Mouse (Mus musculus) liver, embryonic 16.5 days (tissue): Measurements from ENCODE around the gene Syn2. TPM values are rescaled to one million over a fixed set of nuclear protein-coding genes. Genes with fewer than 3 reads are reported as not detected.

Source experiments
- ATAC-seq: fragments of 200-750 bp; cut with Nextera tagmentation; 2 replicates; pipeline ENCODE4 v1.8.0; 2017; ENCODE audit warnings: low read depth, mild to moderate bottlenecking, moderate number of reproducible peaks, moderate library complexity
- H3K27ac ChIP-seq: fragments of 300-500 bp; sonication (generic); 2 replicates; pipeline ENCODE4 v1.5.1; 2014; ENCODE audit warnings: mild to moderate bottlenecking, low read length
- H3K27me3 ChIP-seq: fragments of 300-500 bp; sonication (generic); 2 replicates; pipeline ENCODE4 v1.6.1; 2014; ENCODE audit warnings: low read depth, low read length, mixed read lengths; ENCODE audit not compliant: control insufficient read depth, insufficient read depth
- H3K36me3 ChIP-seq: fragments of 300-500 bp; sonication (generic); 2 replicates; pipeline ENCODE4 v1.6.1; 2014; ENCODE audit warnings: mild to moderate bottlenecking; ENCODE audit not compliant: control insufficient read depth, insufficient read depth
- H3K4me1 ChIP-seq: fragments of 300-500 bp; sonication (generic); 2 replicates; pipeline ENCODE4 v1.6.1; 2014; ENCODE audit warnings: low read depth, low read length, mixed read lengths; ENCODE audit not compliant: control insufficient read depth
- H3K4me2 ChIP-seq: fragments of 300-500 bp; sonication (generic); 2 replicates; pipeline ENCODE4 v1.6.1; 2014; ENCODE audit warnings: low read depth, low read length, mixed read lengths
- H3K4me3 ChIP-seq: fragments of 300-500 bp; sonication (generic); 2 replicates; pipeline ENCODE4 v1.5.1; 2014; ENCODE audit warnings: low read depth, mild to moderate bottlenecking, low read length
- H3K9ac ChIP-seq: fragments of 300-500 bp; sonication (generic); 2 replicates; pipeline ENCODE4 v1.6.1; 2014; ENCODE audit warnings: low read depth, low read length
- H3K9me3 ChIP-seq: fragments of 300-500 bp; sonication (generic); replicated peaks from 2 replicates; pipeline ENCODE4 v1.6.1; 2016; ENCODE audit warnings: low read length; ENCODE audit not compliant: control insufficient read depth
- WGBS: fragments of 180-500 bp; shearing (Covaris S2); extraction: QIAGEN DNeasy Blood & Tissue Kit; methylation state at CpG from one replicate; pipeline ENCODE4 v1.1.7; 2014; ENCODE audit not compliant: insufficient replicate concordance; 5-methylcytosine and 5-hydroxymethylcytosine counted together
- polyA plus RNA-seq: library from polyadenylated mRNA; unstranded; fragments of >200 nt; fragmentation: Nextera tagmentation; extraction: Ambion mirVana; gene quantifications from 2 replicates; pipeline ENCODE4 v1.2.1, GENCODE M21; 2015

The Syn2 gene
- polyA plus RNA-seq, 1 experiment from 2014 or later = 0.25 TPM

DNA sequence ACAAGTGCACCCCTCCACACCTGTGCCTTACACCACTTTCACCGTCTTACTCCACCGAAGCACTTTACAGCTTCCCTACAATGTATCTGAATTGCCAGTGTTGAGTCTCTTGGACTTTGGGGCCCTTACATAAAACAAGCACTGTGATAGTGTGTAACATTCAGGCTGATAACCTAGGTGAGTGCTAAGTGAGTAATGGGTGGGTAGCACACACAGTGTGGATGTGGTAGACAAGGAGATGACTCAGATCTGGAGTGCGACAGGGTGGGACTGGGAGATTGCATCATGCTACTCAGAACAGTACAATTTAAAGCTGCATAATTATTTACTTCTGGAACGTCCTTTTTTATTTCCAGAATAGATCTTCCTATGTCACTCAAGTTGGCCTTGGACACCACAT lies 181.1 kb downstream of the Syn2 start:
- ATAC-seq = no peak
- Histone ChIP-seq H3K27me3 (no peaks in the 10 kb centered on the region), H3K4me2 (no peak overlapping the region), H3K9me3 (no peaks in the 10 kb centered on the region), H3K36me3 (no peaks in the 10 kb centered on the region), H3K27ac (no peak overlapping the region), H3K9ac (no peak overlapping the region), H3K4me1 (no peaks in the 10 kb centered on the region), H3K4me3 (no peak overlapping the region)
- 62% methylated on average over 4 of the region's 4 CpGs for WGBS

DNA sequence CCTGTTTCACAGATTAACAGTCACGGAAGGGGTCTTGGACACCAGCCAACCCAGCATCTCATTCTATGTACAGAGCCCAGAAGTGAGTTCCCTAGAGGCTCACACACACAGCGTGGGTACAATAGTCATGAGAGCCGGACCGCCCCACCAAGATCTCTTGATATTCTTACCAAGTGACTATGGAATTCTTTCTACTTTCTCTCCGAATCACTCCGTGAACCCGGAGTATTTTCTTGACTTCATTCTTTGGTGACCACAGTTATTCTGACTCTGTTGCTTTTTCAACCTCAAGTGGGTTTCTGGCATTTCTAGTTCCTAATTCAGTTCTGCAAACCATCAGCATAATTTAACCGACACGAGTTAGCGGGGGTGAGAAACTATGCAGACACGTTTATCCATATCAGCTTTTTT lies 182.1 kb downstream of the Syn2 start:
- Histone ChIP-seq H3K27ac (no peak overlapping the region), H3K36me3 (no peaks in the 10 kb centered on the region), H3K27me3 (no peaks in the 10 kb centered on the region), H3K4me3 (no peak overlapping the region), H3K4me1 (no peaks in the 10 kb centered on the region), H3K9ac (no peak overlapping the region), H3K9me3 (no peaks in the 10 kb centered on the region), H3K4me2 (no peak overlapping the region)
- ATAC-seq = no peak
- 66% methylated on average over 11 of the region's 11 CpGs for WGBS

DNA sequence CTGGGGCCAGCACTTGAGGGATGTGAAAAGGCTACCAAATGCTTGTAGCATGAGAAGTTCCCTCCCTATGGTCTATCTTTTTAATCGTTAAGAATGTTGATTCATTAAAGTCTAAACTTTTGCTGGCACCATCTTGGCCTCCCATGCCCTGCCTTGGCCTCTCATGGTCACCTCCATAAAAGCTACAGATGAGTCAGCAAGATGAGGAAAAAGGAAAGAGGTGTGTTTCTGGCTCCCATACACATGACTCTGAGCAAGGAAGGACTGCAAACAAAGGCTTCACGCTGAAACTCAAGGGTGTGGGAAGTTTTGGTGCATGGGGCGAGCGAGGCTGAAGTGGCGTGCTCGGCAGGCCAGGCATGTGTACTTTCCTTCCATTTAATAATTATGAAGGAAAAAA lies 184.1 kb downstream of the Syn2 start:
- Histone ChIP-seq H3K4me2 (no peak overlapping the region), H3K4me3 (no peak overlapping the region), H3K9ac (no peak overlapping the region), H3K36me3 (no peaks in the 10 kb centered on the region), H3K27me3 (no peaks in the 10 kb centered on the region), H3K4me1 (no peaks in the 10 kb centered on the region), H3K9me3 (no peaks in the 10 kb centered on the region), H3K27ac (no peak overlapping the region)
- ATAC-seq = no peak
- 68% methylated on average over 6 of the region's 6 CpGs for WGBS

DNA sequence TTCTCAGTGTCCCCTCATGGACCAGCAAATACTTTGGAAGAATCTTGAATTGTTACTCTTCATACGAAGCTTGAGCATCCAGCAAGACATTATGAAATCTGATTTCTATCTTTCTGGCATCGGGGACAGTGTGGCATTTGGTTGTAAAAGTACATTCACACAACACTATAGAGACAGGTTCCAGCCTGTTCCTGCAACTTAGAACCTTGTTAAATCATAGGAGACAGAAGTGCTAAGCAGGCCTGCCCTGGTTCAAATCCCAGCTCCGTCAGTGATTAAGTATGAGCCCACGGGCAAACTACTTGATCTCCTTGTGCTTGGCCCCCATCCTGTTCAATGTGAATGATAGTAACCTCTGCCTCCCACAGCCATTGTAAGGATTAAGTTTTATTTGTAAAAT lies 185.0 kb downstream of the Syn2 start:
- Histone ChIP-seq H3K4me3 (no peak overlapping the region), H3K4me1 (no peaks in the 10 kb centered on the region), H3K9me3 (no peaks in the 10 kb centered on the region), H3K27ac (no peak overlapping the region), H3K36me3 (no peaks in the 10 kb centered on the region), H3K9ac (no peak overlapping the region), H3K4me2 (no peak overlapping the region), H3K27me3 (no peaks in the 10 kb centered on the region)
- ATAC-seq = no peak
- 66% methylated on average over 4 of the region's 4 CpGs for WGBS

DNA sequence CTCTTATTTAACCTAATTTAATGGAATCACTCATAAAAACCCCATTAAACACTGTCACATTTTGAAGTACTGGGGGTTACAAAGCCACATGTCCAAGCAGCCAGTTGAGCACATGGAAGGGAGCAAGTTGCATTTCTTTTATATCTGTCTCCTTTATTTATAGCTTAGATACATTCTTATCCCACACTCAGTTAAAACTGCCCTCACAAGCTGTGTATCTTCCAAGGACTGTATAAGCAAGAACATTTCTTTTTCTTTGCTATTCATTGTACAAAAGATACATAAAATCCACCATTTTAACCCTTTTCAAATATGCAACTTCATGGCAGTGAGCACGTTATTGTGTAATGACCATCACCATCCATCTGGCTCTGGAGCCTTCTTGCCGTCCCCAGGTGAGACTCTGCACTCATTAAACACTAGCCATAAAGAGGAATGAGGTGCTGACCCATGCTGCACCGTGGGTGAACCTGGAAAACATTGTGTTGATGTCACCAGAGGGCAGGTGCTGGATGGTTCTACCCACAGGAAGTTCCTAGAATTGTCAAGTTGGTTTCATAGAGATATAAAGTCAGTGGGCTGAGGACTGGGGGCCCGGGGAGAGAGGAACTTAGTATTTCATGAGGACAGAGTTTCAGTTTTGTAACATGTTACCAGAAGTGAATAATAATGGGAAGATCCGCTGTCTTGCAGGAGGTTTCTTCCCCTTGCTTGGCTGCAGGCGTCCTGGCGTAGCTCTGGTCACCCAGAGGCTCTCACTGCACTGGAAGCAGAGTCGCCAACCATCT lies 186.4 kb downstream of the Syn2 start:
- no peak for ATAC-seq
- Histone ChIP-seq H3K4me3 (no peak overlapping the region), H3K9me3 (no peaks in the 10 kb centered on the region), H3K9ac (no peak overlapping the region), H3K4me1 (no peaks in the 10 kb centered on the region), H3K27ac (no peak overlapping the region), H3K27me3 (no peaks in the 10 kb centered on the region), H3K4me2 (no peak overlapping the region), H3K36me3 (no peaks in the 10 kb centered on the region)
- 47% methylated on average over 8 of the region's 8 CpGs for WGBS

DNA sequence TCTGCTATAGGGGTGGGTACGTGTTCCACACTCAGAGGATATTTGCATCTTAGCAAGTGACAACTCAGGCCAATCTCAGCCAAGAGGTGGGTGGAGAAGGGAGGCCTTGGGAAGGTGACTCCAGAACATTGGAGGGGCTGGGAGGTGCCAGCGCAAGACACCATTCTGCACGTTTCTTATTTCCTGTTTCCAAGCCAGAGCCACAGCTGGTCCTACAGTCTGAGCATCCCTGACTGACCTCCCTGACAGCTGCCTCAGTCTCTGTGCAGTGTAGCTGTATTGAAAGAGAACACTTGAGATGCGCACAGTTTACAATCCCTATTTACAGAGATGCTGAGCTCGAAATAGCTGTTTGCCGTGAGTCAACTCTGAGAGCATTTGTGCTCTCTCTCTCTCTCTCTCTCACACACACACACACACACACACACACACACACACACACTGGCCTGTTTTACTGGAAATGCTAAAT lies 187.2 kb downstream of the Syn2 start:
- Histone ChIP-seq H3K36me3 (no peaks in the 10 kb centered on the region), H3K4me3 (no peak overlapping the region), H3K4me2 (no peak overlapping the region), H3K27me3 (no peaks in the 10 kb centered on the region), H3K4me1 (no peaks in the 10 kb centered on the region), H3K27ac (no peak overlapping the region), H3K9me3 (no peaks in the 10 kb centered on the region), H3K9ac (no peak overlapping the region)
- WGBS = 50% methylated on average over 6 of the region's 6 CpGs
- ATAC-seq = no peak

DNA sequence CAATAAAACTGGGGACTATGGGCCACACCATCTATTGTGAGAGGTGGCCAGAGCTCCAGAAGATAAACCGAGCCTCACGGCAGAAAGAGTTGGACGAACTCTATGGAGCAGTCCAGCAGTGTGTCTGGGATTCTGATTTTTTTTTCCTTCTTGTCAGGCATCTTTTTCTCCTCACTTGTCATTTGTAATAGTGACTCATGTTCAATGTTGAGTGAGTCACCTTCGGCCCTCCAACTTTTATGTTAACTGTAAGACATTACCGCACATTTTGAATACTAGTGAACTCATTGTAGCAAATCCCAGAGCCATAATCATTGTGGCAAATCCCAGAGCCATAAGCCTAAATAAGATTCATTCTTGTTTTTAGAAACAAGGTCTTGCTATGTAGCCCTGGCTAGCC lies 188.3 kb downstream of the Syn2 start:
- WGBS = 79% methylated on average over 5 of the region's 5 CpGs
- H3K27ac ChIP-seq = no peak overlapping the region
- no peaks in the 10 kb centered on the region for H3K27me3 ChIP-seq
- no peak overlapping the region for H3K9ac ChIP-seq
- no peak overlapping the region for H3K4me3 ChIP-seq
- H3K4me1 ChIP-seq = no peaks in the 10 kb centered on the region
- H3K9me3 ChIP-seq = no peaks in the 10 kb centered on the region
- no peak overlapping the region for H3K4me2 ChIP-seq
- ATAC-seq = no peak
- H3K36me3 ChIP-seq = no peaks in the 10 kb centered on the region

DNA sequence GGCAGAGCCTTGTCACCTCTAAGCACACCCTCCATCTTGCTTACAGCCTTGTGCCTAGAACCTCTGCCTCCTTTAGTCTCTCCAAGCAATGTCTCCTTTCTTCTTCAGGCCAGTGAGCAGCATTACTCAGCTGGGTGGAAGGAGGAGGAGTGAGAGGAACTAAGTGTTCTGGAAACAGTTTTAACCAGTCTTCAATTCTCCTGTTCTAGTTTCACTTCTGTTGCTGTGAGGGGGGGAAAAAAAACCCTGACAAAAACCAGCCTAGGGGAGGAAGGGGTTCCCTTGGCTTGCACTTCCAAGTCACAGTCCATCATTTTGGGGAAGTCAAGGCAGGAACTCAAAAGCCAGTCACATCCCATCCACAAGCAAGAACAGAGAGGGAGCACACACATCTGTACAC lies 196.3 kb downstream of the Syn2 start:
- Histone ChIP-seq H3K27me3 (no peaks in the 10 kb centered on the region), H3K4me1 (no peaks in the 10 kb centered on the region), H3K9ac (no peak overlapping the region), H3K9me3 (no peaks in the 10 kb centered on the region), H3K27ac (no peak overlapping the region), H3K4me3 (no peak overlapping the region), H3K4me2 (no peak overlapping the region), H3K36me3 (no peaks in the 10 kb centered on the region)
- no peak for ATAC-seq
